Mouse (Mus musculus): ENCODE results near the gene Fkbp9. TPM values are rescaled to one million over a fixed set of nuclear protein-coding genes. Genes with fewer than 3 reads are reported as not detected.

Gene Fkbp9
- polyA plus RNA-seq, 1 experiment, result 211 TPM

DNA sequence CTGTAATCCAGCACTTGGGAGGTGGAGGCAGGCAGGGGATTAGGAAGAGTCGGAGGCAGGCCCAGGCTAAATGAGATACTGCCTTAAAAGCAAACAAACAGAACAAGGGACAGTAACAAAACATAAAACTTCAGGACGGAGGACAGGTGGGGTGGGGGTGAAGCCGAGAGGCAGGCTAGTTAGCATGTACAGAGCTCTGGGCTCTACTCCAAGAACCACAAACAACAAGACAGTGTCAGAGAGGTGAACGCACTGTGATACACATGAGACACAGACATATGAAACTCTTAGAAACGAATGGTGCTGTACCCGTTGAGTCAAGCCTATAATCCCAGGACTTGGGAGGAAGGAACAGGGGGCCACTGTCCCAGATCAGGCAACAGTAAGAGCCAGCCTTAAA, 72.0 kb downstream of the Fkbp9 start:
- Histone ChIP-seq H3K4me1 (ENCODE audit: control insufficient read depth, insufficient read depth, low read length) (peaks cover 4% of the 10 kb centered on the region), H3K27ac (ENCODE audit: insufficient read depth, low read length) (no peak overlapping the region), H3K27me3 (ENCODE audit: control insufficient read depth, insufficient read depth, low read length, poor library complexity, severe bottlenecking) (no peaks in the 10 kb centered on the region), H3K36me3 (ENCODE audit: control insufficient read depth, insufficient read depth, low read length, poor library complexity, severe bottlenecking) (no peaks in the 10 kb centered on the region), H3K4me3 (ENCODE audit: low read depth, low read length) (no peak overlapping the region), H3K9ac (ENCODE audit: low read depth, poor library complexity, severe bottlenecking) (no peak overlapping the region), H3K9me3 (replicated peaks; ENCODE audit: control insufficient read depth, insufficient read depth, low read length, poor library complexity, severe bottlenecking) (no peaks in the 10 kb centered on the region)
- TF ChIP-seq CTCF (IDR thresholded peaks at IDR 0.05; ENCODE audit: low read depth, low read length) (no peak), POLR2A (IDR thresholded peaks at IDR 0.05; ENCODE audit: insufficient read depth, low read length) (no peak), EP300 (IDR thresholded peaks at IDR 0.05; ENCODE audit: insufficient read depth, low read depth, low read length) (no peak)

DNA sequence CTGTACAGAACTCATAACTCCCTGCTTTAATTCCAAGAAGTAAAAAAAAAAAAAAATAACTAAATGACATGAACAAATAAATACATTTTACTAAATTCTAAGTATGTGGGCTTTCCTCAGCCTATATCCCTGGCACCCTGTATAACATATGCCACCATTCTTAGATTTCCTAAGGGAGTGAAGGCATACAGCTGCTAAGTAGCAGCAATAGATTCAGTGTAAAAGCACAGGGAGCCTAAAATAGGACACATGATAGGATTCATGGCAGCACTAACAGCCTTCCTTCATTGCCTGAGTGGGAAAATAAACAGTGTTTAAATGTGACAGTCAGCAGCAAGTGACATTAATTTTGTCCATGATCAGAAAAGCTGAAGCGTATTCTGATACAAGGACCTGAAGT, 72.5 kb downstream of the Fkbp9 start:
- H3K9me3 ChIP-seq (replicated peaks; ENCODE audit: control insufficient read depth, insufficient read depth, low read length, poor library complexity, severe bottlenecking), result no peaks in the 10 kb centered on the region
- H3K4me3 ChIP-seq (ENCODE audit: low read depth, low read length), result no peak overlapping the region
- no peaks in the 10 kb centered on the region for H3K27me3 ChIP-seq (ENCODE audit: control insufficient read depth, insufficient read depth, low read length, poor library complexity, severe bottlenecking)
- peaks cover 4% of the 10 kb centered on the region for H3K4me1 ChIP-seq (ENCODE audit: control insufficient read depth, insufficient read depth, low read length)
- no peaks in the 10 kb centered on the region for H3K36me3 ChIP-seq (ENCODE audit: control insufficient read depth, insufficient read depth, low read length, poor library complexity, severe bottlenecking)
- H3K9ac ChIP-seq (ENCODE audit: low read depth, poor library complexity, severe bottlenecking), result no peak overlapping the region
- no peak overlapping the region for H3K27ac ChIP-seq (ENCODE audit: insufficient read depth, low read length)
- TF ChIP-seq EP300 (IDR thresholded peaks at IDR 0.05; ENCODE audit: insufficient read depth, low read depth, low read length), result no peak
- no peak for TF ChIP-seq CTCF (IDR thresholded peaks at IDR 0.05; ENCODE audit: low read depth, low read length)
- no peak for TF ChIP-seq POLR2A (IDR thresholded peaks at IDR 0.05; ENCODE audit: insufficient read depth, low read length)

DNA sequence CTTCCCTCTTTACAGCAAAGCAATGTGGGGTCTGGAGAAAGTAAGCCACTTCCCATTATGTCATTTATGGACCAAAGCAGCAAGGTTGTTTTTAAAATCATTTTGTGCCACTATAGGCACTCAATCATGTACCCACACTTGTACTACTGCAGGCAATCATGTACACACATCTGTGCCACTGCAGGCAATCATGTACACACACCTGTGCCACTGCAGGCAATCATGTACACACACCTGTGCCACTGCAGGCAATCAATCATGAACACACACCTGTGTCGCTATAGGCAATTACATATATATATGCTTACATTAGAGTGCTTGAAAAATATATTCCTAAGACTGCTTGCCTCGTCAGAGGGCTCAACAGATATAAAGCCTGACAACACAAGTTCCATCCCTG, 73.1 kb downstream of the Fkbp9 start:
- H3K9me3 ChIP-seq (replicated peaks; ENCODE audit: control insufficient read depth, insufficient read depth, low read length, poor library complexity, severe bottlenecking), result no peaks in the 10 kb centered on the region
- H3K9ac ChIP-seq (ENCODE audit: low read depth, poor library complexity, severe bottlenecking), result no peak overlapping the region
- no peak overlapping the region for H3K27ac ChIP-seq (ENCODE audit: insufficient read depth, low read length)
- H3K36me3 ChIP-seq (ENCODE audit: control insufficient read depth, insufficient read depth, low read length, poor library complexity, severe bottlenecking), result no peaks in the 10 kb centered on the region
- H3K4me3 ChIP-seq (ENCODE audit: low read depth, low read length), result no peak overlapping the region
- H3K27me3 ChIP-seq (ENCODE audit: control insufficient read depth, insufficient read depth, low read length, poor library complexity, severe bottlenecking), result no peaks in the 10 kb centered on the region
- no peak for TF ChIP-seq EP300 (IDR thresholded peaks at IDR 0.05; ENCODE audit: insufficient read depth, low read depth, low read length)
- TF ChIP-seq POLR2A (IDR thresholded peaks at IDR 0.05; ENCODE audit: insufficient read depth, low read length), result no peak
- TF ChIP-seq CTCF (IDR thresholded peaks at IDR 0.05; ENCODE audit: low read depth, low read length), result no peak
- H3K4me1 ChIP-seq (ENCODE audit: control insufficient read depth, insufficient read depth, low read length), result peaks cover 4% of the 10 kb centered on the region

- Histone ChIP-seq H3K27ac (ENCODE audit: insufficient read depth, low read length) (no peak overlapping the region), H3K9ac (ENCODE audit: low read depth, poor library complexity, severe bottlenecking) (no peak overlapping the region), H3K4me1 (ENCODE audit: control insufficient read depth, insufficient read depth, low read length) (peaks cover 4% of the 10 kb centered on the region), H3K9me3 (replicated peaks; ENCODE audit: control insufficient read depth, insufficient read depth, low read length, poor library complexity, severe bottlenecking) (no peaks in the 10 kb centered on the region), H3K4me3 (ENCODE audit: low read depth, low read length) (no peak overlapping the region), H3K27me3 (ENCODE audit: control insufficient read depth, insufficient read depth, low read length, poor library complexity, severe bottlenecking) (no peaks in the 10 kb centered on the region), H3K36me3 (ENCODE audit: control insufficient read depth, insufficient read depth, low read length, poor library complexity, severe bottlenecking) (no peaks in the 10 kb centered on the region)
- TF ChIP-seq CTCF (IDR thresholded peaks at IDR 0.05; ENCODE audit: low read depth, low read length), result no peak
- TF ChIP-seq EP300 (IDR thresholded peaks at IDR 0.05; ENCODE audit: insufficient read depth, low read depth, low read length), result no peak
- TF ChIP-seq POLR2A (IDR thresholded peaks at IDR 0.05; ENCODE audit: insufficient read depth, low read length), result no peak
Measured at GRCm38 (mm10) chr6:56905486-56905885, 73.6 kb downstream of the Fkbp9 start.

DNA sequence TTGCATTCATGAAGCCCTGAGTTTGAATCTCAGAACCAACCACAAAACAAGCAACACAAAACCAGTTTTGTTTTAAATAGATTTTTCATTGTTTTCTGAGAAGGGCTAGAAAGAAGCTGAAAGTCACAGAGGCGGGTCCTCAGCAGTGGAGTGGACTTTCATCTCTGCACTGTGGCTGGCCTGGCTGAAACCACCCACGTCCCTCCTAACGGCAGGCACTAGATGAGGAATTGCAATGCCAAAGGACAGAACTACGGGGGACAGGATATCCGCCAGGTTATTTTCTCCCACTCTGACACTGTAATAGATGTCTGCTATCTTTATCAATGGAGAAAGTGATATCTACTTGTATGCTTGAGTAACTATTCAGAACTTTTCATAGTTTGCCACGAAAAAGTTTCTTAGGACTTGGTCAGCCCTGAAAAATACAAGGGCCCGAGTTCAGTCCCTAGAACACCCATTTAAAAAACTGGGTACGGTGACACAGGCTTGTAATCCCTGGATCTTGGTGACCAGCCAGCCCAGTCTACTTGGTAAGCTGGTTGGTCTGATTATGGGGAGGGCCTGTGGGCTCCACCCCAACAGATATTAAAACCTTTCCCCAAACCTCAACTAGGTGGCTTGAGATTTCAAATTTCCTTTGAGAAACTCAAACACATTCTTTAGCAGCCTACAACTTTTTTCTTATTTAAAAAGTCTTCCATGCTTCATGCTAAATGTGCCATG, 74.4 kb downstream of the Fkbp9 start:
- Histone ChIP-seq H3K36me3 (ENCODE audit: control insufficient read depth, insufficient read depth, low read length, poor library complexity, severe bottlenecking) (no peaks in the 10 kb centered on the region), H3K9ac (ENCODE audit: low read depth, poor library complexity, severe bottlenecking) (no peak overlapping the region), H3K9me3 (replicated peaks; ENCODE audit: control insufficient read depth, insufficient read depth, low read length, poor library complexity, severe bottlenecking) (no peaks in the 10 kb centered on the region), H3K27ac (ENCODE audit: insufficient read depth, low read length) (no peak overlapping the region), H3K4me3 (ENCODE audit: low read depth, low read length) (no peak overlapping the region), H3K27me3 (ENCODE audit: control insufficient read depth, insufficient read depth, low read length, poor library complexity, severe bottlenecking) (no peaks in the 10 kb centered on the region), H3K4me1 (ENCODE audit: control insufficient read depth, insufficient read depth, low read length) (peaks cover 4% of the 10 kb centered on the region)
- TF ChIP-seq CTCF (IDR thresholded peaks at IDR 0.05; ENCODE audit: low read depth, low read length) (no peak), POLR2A (IDR thresholded peaks at IDR 0.05; ENCODE audit: insufficient read depth, low read length) (no peak), EP300 (IDR thresholded peaks at IDR 0.05; ENCODE audit: insufficient read depth, low read depth, low read length) (no peak)

- no peak overlapping the region for H3K27ac ChIP-seq (ENCODE audit: insufficient read depth, low read length)
- peaks cover 2% of the 10 kb centered on the region for H3K4me1 ChIP-seq (ENCODE audit: control insufficient read depth, insufficient read depth, low read length)
- H3K9ac ChIP-seq (ENCODE audit: low read depth, poor library complexity, severe bottlenecking), result no peak overlapping the region
- no peaks in the 10 kb centered on the region for H3K27me3 ChIP-seq (ENCODE audit: control insufficient read depth, insufficient read depth, low read length, poor library complexity, severe bottlenecking)
- H3K36me3 ChIP-seq (ENCODE audit: control insufficient read depth, insufficient read depth, low read length, poor library complexity, severe bottlenecking), result no peaks in the 10 kb centered on the region
- H3K9me3 ChIP-seq (replicated peaks; ENCODE audit: control insufficient read depth, insufficient read depth, low read length, poor library complexity, severe bottlenecking), result no peaks in the 10 kb centered on the region
- no peak for TF ChIP-seq CTCF (IDR thresholded peaks at IDR 0.05; ENCODE audit: low read depth, low read length)
- TF ChIP-seq POLR2A (IDR thresholded peaks at IDR 0.05; ENCODE audit: insufficient read depth, low read length), result no peak
- TF ChIP-seq EP300 (IDR thresholded peaks at IDR 0.05; ENCODE audit: insufficient read depth, low read depth, low read length), result no peak
- H3K4me3 ChIP-seq (ENCODE audit: low read depth, low read length), result no peak overlapping the region
Measured at GRCm38 (mm10) chr6:56907973-56908372, 76.1 kb downstream of the Fkbp9 start.
